Mouse (Mus musculus) brain, embryonic 14.5 days (tissue): Measurements from ENCODE around the gene Trim72.

ENCODE experiments used
- CTCF ChIP-seq: fragments of 200-500 bp; IDR thresholded peaks from 2 replicates; pipeline ENCODE4 v1.5.1; 2012; ENCODE audit warnings: inconsistent platforms, mild to moderate bottlenecking, moderate library complexity, borderline replicate concordance; ENCODE audit not compliant: insufficient read depth, insufficient read length; ENCODE audit errors: extremely low read depth
- POLR2A ChIP-seq: fragments of 200-500 bp; IDR thresholded peaks from 2 replicates; pipeline ENCODE4 v1.6.1; 2012; ENCODE audit warnings: mild to moderate bottlenecking, inconsistent platforms, borderline replicate concordance; ENCODE audit not compliant: poor library complexity, insufficient read depth, insufficient read length, severe bottlenecking; ENCODE audit errors: extremely low read depth

DNA sequence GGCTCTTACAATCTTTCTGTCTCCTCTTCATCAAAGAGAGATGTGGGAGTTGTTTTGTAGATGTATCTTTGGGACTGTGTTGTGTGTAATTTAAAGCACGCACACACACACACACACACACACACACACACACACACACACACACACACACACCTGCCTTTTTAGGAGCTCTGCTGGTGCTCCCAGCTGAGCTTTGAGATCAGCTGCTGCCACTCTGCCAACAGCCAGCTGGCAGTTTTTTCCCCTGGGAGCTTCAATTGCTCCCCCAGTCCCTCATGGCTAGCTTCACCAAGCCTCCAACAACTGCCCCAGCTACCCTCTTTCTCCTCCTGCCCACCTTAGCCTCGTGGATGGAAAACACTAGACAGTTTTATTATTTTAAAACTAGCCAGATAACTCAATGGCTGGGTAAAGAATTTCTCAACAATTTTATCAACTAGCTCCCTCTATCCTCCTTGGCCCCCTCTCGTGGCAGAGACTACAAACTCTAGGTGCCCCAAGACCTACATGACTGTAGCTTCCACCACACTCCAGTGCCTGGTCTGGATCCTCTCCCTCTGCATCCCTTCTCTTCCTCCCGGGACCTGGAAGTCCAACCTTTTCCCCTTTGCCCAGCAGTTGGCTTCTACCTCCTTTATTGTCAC is 40.5 kb downstream of the Trim72 start:
- TF ChIP-seq CTCF: no peak
- TF ChIP-seq POLR2A: no peak
